Mouse (Mus musculus) forebrain, embryonic 14.5 days (tissue): ENCODE results near the gene Arhgef19. TPM values are rescaled to one million over a fixed set of nuclear protein-coding genes. Genes with fewer than 3 reads are reported as not detected.

Experiments used
- ATAC-seq: fragments of 200-750 bp; cut with Nextera tagmentation; 2 replicates; pipeline ENCODE4 v1.8.0; 2017; ENCODE audit warnings: mild to moderate bottlenecking, moderate library complexity
- DNase-seq: peaks from one replicate; pipeline ENCODE4 v3.0.0-alpha.2; 2015; ENCODE audit warnings: low spot score
- H3K27ac ChIP-seq: fragments of 300-500 bp; sonication (generic); 2 replicates; pipeline ENCODE4 v1.5.1; 2014; ENCODE audit warnings: low read depth, mild to moderate bottlenecking, control low read depth, low read length, moderate library complexity
- H3K27me3 ChIP-seq: fragments of 300-500 bp; sonication (generic); replicated peaks from 2 replicates; pipeline ENCODE4 v1.6.1; 2014; ENCODE audit warnings: low read length, control low read depth, mixed read lengths; ENCODE audit not compliant: control insufficient read depth, insufficient read depth
- H3K36me3 ChIP-seq: fragments of 300-500 bp; sonication (generic); 2 replicates; pipeline ENCODE4 v1.6.1; 2014; ENCODE audit warnings: low read length, control low read depth; ENCODE audit not compliant: control insufficient read depth, insufficient read depth
- H3K4me1 ChIP-seq: fragments of 300-500 bp; sonication (generic); 2 replicates; pipeline ENCODE4 v1.6.1; 2014; ENCODE audit warnings: antibody characterized with exemption, low read length, control low read depth; ENCODE audit not compliant: control insufficient read depth, insufficient read depth
- H3K4me2 ChIP-seq: fragments of 300-500 bp; sonication (generic); 2 replicates; pipeline ENCODE4 v1.6.1; 2014; ENCODE audit warnings: mild to moderate bottlenecking, control low read depth, low read length
- H3K4me3 ChIP-seq: fragments of 300-500 bp; sonication (generic); 2 replicates; pipeline ENCODE4 v1.5.1; 2014; ENCODE audit warnings: low read depth, low read length, control low read depth
- H3K9ac ChIP-seq: fragments of 300-500 bp; sonication (generic); 2 replicates; pipeline ENCODE4 v1.6.1; 2014; ENCODE audit warnings: mild to moderate bottlenecking, low read length, control low read depth, moderate library complexity
- H3K9me3 ChIP-seq: fragments of 300-500 bp; sonication (generic); replicated peaks from 2 replicates; pipeline ENCODE4 v1.6.1; 2016; ENCODE audit warnings: low read length, control low read depth, mixed read lengths; ENCODE audit not compliant: control insufficient read depth
- WGBS: fragments of 180-500 bp; shearing (Covaris S2); extraction: QIAGEN DNeasy Blood & Tissue Kit; methylation state at CpG from one replicate; pipeline ENCODE4 v1.1.7; 2014; 5-methylcytosine and 5-hydroxymethylcytosine counted together
- polyA plus RNA-seq: library from polyadenylated mRNA; unstranded; fragments of >200 nt; fragmentation: Nextera tagmentation; extraction: Ambion mirVana; gene quantifications from 2 replicates; pipeline ENCODE4 v1.2.1, GENCODE M21; 2014

Arhgef19 gene
- polyA plus RNA-seq, 1 experiment from 2014 or later: 0.65 TPM

DNA sequence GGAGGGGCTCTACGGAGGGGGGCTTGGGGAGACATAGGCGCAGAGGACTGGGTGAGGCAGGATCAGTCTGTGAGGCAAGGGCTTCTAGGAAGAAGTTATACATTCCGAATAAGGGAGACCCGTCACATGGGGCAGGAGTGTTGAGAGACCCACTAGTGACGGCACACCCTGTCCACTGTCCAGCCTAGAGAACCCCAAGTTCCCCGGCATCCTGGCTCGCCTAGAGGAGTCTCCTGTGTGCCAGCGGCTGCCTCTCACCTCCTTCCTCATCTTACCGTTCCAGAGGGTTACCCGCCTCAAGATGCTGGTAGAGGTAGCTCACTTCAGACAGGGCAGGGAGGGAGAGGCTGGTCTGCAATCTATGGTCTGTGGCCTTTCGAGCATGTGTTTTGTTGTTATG is 10.1 kb downstream of the Arhgef19 start:
- H3K36me3 ChIP-seq: no peaks in the 10 kb centered on the region
- H3K9me3 ChIP-seq: no peaks in the 10 kb centered on the region
- DNase-seq (no peak), ATAC-seq (no peak)
- WGBS: 77% methylated on average over 11 of the region's 11 CpGs
- H3K4me2 ChIP-seq: no peak overlapping the region
- H3K4me1 ChIP-seq: peaks cover 23% of the 10 kb centered on the region
- H3K4me3 ChIP-seq: no peak overlapping the region
- no peak overlapping the region for H3K27ac ChIP-seq
- no peak overlapping the region for H3K9ac ChIP-seq
- peaks cover 29% of the 10 kb centered on the region for H3K27me3 ChIP-seq

DNA sequence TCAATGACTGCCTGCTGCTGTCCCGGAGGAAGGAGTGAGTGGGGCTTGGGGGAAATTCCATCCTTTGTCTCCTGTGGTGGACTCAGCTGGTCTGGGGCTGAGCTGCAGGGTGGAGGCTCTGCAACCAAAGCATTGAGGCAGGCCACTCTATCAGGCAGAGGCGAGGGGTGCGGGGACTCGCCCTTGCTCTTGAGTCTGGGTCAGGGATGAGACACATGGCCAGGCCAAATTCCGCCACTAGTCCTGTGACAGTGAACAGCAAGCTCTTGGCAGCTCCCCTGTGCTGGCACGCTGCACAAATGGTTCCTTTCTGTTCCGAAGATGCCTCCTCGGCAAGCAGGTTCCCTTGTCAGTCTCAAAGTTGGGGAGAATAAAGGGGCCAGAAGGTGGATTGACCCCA is 11.8 kb downstream of the Arhgef19 start:
- H3K9me3 ChIP-seq: no peaks in the 10 kb centered on the region
- H3K27me3 ChIP-seq: peaks cover 29% of the 10 kb centered on the region
- H3K27ac ChIP-seq: no peak overlapping the region
- WGBS: 62% methylated on average over 8 of the region's 8 CpGs
- peaks cover 14% of the 10 kb centered on the region for H3K4me1 ChIP-seq
- ATAC-seq (no peak), DNase-seq (no peak)
- H3K4me2 ChIP-seq: no peak overlapping the region
- no peaks in the 10 kb centered on the region for H3K36me3 ChIP-seq
- no peak overlapping the region for H3K4me3 ChIP-seq
- H3K9ac ChIP-seq: no peak overlapping the region

DNA sequence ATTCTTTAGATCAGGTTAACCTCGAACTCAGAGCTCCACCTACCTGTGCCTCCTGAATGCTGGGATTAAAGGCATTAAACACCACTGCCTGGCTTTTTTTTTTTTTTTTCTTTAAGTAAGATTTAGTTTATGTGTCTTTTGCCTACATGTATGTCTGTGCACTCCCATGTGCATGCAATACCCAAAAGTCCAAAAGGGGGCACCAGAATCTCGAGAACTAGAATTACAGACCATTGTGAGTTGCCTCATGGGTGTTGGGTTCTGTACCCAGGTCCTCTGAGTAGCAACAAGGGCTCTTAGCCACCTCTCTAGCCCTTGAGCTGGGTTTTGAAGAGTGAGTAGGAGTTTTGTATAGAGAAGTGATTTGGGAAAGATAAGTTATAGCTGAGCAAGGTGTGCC is 13.3 kb downstream of the Arhgef19 start:
- 64% methylated on average over 2 of the region's 2 CpGs for WGBS
- H3K4me3 ChIP-seq: no peak overlapping the region
- DNase-seq: no peak

DNA sequence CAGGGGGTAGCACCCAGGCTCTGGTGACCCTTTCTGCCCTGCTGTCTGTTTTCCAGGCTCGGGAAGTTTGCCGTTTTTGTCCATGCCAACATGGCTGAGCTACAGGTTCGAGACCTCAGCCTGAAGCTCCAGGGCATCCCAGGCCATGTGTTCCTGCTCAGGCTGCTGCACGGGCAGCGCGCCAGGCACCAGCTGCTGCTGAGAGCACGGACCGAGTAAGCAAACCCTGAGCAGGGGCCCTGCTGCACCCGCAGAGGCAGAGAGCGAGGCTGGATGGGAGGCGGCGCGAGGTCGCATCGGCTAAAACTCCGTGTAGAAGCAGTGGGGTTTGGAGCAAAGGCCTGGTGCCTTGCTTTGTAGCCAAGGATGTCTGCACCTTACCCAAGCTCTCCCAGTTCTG is 14.9 kb downstream of the Arhgef19 start:
- H3K9me3 ChIP-seq: no peaks in the 10 kb centered on the region
- peaks cover 3% of the 10 kb centered on the region for H3K27me3 ChIP-seq
- no peaks in the 10 kb centered on the region for H3K36me3 ChIP-seq
- H3K4me3 ChIP-seq: no peak overlapping the region
- ATAC-seq (no peak), DNase-seq (peak; percentile 41)
- WGBS: 71% methylated on average over 16 of the region's 16 CpGs
- H3K4me2 ChIP-seq: no peak overlapping the region
- no peak overlapping the region for H3K9ac ChIP-seq
- H3K4me1 ChIP-seq: no peaks in the 10 kb centered on the region
- H3K27ac ChIP-seq: no peak overlapping the region

More for the DNA sequence above, 13.3 kb downstream of the Arhgef19 start:
- Histone ChIP-seq H3K9me3 (no peaks in the 10 kb centered on the region), H3K4me1 (peaks cover under 1% of the 10 kb centered on the region), H3K4me2 (no peak overlapping the region), H3K36me3 (no peaks in the 10 kb centered on the region), H3K27me3 (peaks cover 19% of the 10 kb centered on the region), H3K27ac (no peak overlapping the region), H3K9ac (no peak overlapping the region)
- ATAC-seq: no peak

DNA sequence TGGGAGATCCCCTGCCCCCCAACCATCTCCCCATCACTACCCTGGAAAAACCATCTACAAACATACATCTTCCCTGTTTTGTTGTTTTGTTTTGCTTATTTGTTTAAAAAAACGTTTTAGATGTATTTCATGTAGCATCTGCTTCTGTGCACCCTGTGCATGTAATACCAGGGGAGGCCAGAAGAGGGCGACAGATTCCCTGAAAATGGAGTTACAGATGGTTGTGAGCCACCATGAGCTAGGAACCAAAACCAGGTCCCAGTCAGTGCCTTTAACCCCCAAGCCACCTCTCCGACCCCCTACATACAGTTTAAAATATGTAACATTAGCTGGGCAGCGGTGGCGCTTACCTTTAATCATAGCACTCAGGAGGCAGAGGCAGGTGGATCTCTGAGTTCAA is 18.1 kb downstream of the Arhgef19 start:
- ATAC-seq (no peak), DNase-seq (no peak)
- WGBS: 71% methylated on average over 5 of the region's 5 CpGs
- H3K4me2 ChIP-seq: no peak overlapping the region
- H3K9ac ChIP-seq: no peak overlapping the region
- H3K27me3 ChIP-seq: no peaks in the 10 kb centered on the region
- H3K4me3 ChIP-seq: no peak overlapping the region
- H3K36me3 ChIP-seq: no peaks in the 10 kb centered on the region
- no peaks in the 10 kb centered on the region for H3K9me3 ChIP-seq
- no peaks in the 10 kb centered on the region for H3K4me1 ChIP-seq
- no peak overlapping the region for H3K27ac ChIP-seq

DNA sequence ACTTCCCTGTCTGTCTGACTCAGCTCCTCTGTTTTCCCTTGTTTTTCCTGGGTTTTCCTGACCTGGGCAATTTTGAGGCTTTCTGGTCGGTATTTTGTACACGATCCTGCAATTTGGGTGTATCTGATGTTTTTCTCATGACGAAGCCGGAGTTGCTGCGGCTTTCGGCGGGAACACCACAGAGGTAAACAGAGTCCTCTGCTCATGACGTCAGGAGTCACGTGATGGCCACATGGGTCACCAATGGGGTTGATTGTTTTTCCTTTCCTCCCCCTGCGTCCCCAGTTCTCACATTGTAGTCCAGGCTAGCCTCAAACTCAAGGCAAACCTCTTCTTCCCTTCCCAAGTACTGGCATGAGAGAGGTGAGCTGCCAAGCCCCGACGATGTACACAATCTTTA is 20.1 kb downstream of the Arhgef19 start:
- 79% methylated on average over 12 of the region's 12 CpGs for WGBS
- Histone ChIP-seq H3K9ac (no peak overlapping the region), H3K4me3 (no peak overlapping the region), H3K4me2 (no peak overlapping the region), H3K4me1 (no peaks in the 10 kb centered on the region), H3K27me3 (no peaks in the 10 kb centered on the region), H3K9me3 (no peaks in the 10 kb centered on the region), H3K27ac (no peak overlapping the region), H3K36me3 (no peaks in the 10 kb centered on the region)
- DNase-seq: no peak
- no peak for ATAC-seq

DNA sequence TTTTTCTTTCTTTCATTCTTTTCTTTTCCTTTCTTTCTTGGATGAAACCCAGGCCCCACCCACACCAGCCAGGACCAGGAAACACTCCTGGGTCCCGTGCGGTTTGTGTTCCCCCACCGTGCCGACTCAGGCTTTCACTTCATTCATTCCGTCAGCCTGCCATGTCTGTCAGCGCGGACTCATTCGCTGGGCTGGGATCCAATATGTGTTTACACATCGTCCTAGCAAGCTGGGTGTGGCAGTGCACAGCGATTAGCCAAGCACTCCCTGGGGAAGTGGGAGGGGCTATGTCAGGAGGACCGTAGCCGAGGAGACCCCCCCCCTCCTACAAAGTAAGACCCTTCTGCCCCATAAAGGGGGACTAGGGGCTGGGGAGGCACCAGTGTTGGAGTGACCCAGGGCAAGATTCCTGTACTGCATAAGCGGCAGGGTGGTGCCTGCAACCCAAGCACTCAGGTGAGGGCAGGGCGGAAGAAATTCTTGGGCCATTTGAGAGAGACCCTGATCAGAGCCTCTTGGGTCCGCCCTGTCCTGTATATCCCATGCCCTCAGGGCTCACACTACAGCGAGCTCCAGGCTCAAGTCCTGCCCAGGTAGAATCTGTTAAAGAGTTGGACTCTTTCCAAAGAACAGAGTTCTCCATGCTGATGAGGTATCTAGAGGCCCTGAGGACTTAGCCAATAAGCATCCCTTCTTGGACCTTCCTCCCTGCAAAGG is 20.9 kb downstream of the Arhgef19 start:
- Histone ChIP-seq H3K27me3 (no peaks in the 10 kb centered on the region), H3K9me3 (no peaks in the 10 kb centered on the region), H3K4me3 (no peak overlapping the region), H3K4me1 (no peaks in the 10 kb centered on the region), H3K9ac (no peak overlapping the region), H3K27ac (no peak overlapping the region), H3K36me3 (no peaks in the 10 kb centered on the region), H3K4me2 (no peak overlapping the region)
- DNase-seq: peak; percentile 80
- WGBS: 52% methylated on average over 16 of the region's 16 CpGs
- peak; percentile 76; the same call in 1 of the 2 replicates for ATAC-seq

DNA sequence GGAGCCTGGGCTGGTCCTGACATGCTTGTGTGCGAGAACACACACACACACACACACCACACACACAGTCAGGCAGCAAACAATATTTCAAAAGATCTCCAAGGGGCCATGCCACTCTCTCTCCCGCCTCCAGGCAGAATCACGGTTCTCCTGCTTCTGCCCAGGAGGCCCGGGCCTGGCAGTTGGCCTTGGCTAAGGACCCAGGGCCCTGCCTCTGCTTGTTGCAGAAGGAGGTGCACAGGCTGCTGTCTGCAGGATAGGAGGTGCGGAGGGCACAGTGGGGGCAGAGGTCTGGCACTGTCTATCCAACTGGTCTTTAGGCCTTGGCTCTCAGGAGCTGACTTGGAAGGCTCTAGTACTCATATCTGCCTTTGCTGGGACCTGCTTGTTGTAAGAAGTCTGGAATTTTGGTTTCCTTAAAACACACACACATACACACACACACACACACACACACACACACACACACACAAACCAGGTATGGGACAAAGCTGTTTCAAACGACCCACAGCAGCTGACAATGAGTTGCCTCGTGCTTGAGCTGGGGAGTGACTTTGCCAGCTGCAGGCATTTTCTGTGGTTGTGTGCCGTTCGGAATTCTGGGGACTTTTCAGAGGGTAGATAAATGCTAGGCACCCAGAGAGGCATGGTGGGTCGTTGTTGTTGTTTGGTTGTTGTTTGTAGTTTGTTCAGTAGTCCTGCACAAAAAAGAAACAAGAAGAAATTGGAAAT is 23.8 kb downstream of the Arhgef19 start:
- WGBS: 81% methylated on average over 10 of the region's 10 CpGs
- Histone ChIP-seq H3K27me3 (no peaks in the 10 kb centered on the region), H3K4me2 (no peak overlapping the region), H3K4me3 (no peak overlapping the region), H3K9ac (no peak overlapping the region), H3K4me1 (no peaks in the 10 kb centered on the region), H3K9me3 (no peaks in the 10 kb centered on the region), H3K36me3 (no peaks in the 10 kb centered on the region), H3K27ac (no peak overlapping the region)
- DNase-seq (no peak), ATAC-seq (no peak)

DNA sequence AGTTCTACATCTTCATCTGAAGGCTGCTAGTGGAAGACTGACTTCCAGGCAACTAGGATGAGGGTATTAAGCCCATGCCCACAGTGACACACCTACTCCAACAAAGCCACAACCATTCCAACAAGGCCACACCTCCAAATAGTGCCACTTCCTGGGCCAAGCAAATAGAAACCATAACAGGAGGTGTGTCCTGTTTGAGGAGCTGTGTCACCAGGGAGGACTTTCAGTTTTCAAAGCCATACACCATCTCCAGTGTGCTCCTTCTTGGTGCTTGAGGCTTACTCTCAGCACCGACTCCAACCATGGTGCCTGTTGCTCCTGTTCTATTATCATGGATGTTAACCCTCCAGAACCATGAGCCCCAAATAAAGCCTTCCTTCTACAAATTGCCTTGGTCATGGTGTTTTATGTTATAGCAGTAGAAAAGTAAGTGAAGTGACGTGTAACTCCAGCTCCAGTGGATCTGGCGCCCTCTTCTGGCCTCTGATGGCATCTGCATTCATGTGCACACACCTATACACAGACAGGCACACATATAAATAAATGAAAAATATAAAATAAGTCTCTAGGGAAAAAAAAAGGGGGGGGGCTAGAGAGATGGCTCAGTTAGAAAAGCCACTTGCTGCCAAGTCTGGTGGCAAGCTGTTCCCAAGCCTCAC is 26.8 kb downstream of the Arhgef19 start:
- Histone ChIP-seq H3K27ac (no peak overlapping the region), H3K4me3 (no peak overlapping the region), H3K4me2 (no peak overlapping the region), H3K9me3 (no peaks in the 10 kb centered on the region), H3K9ac (no peak overlapping the region), H3K27me3 (no peaks in the 10 kb centered on the region), H3K36me3 (no peaks in the 10 kb centered on the region), H3K4me1 (no peaks in the 10 kb centered on the region)
- DNase-seq (no peak), ATAC-seq (no peak)
- 86% methylated on average over 3 of the region's 3 CpGs for WGBS
